Mouse (Mus musculus) olfactory bulb, adult 2 months (tissue): ENCODE measurements around the gene Rpl32.

Source experiments
- CTCF ChIP-seq: fragments of 200-500 bp; IDR thresholded peaks from 2 replicates; pipeline ENCODE4 v1.5.1; 2012; ENCODE audit warnings: low read depth, mild to moderate bottlenecking, low read length, moderate library complexity; ENCODE audit not compliant: insufficient read depth
- POLR2A ChIP-seq: fragments of 200-500 bp; IDR thresholded peaks from 2 replicates; pipeline ENCODE4 v1.6.1; 2012; ENCODE audit warnings: mild to moderate bottlenecking, low read depth, low read length, moderate library complexity; ENCODE audit not compliant: insufficient read depth

DNA sequence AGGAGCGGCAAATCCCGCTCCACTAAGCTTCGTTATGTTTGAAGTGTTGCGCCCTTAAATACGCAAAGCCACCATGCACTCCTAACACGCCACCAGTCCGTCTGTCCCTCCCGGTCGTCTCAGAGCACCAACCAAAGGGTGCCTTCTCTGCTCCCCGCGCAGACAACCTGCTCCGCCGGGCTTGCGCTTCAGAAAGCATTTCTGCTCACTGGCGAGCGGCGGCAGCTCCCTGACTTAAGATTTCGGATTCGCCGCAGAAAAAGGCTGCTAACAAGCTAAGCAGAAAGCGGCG lies 405 bp downstream of the Rpl32 start:
- TF ChIP-seq CTCF (no peak), POLR2A (no peak)
